Mouse (Mus musculus) lung, adult 2 months (tissue): ENCODE results near the gene Map2k3. TPM values are rescaled to one million over a fixed set of nuclear protein-coding genes. Genes with fewer than 3 reads are reported as not detected.

ENCODE experiments used
- DNase-seq: peaks from one replicate; pipeline ENCODE4 v3.0.0; 2022
- H3K4me1 ChIP-seq: fragments of 200-500 bp; 2 replicates; pipeline ENCODE4 v1.6.1; 2011; ENCODE audit warnings: low read length; ENCODE audit not compliant: control insufficient read depth, insufficient read depth
- H3K4me3 ChIP-seq: fragments of 200-500 bp; replicated peaks from 2 replicates; pipeline ENCODE3; 2011; ENCODE audit warnings: low read depth, mild to moderate bottlenecking, control low read depth, low read length; ENCODE audit errors: extremely low read depth
- CTCF ChIP-seq: fragments of 200-500 bp; IDR thresholded peaks from 2 replicates; pipeline ENCODE4 v1.5.1; 2011; ENCODE audit warnings: mild to moderate bottlenecking, low read length, control low read depth; ENCODE audit not compliant: insufficient read depth
- POLR2A ChIP-seq: fragments of 200-500 bp; IDR thresholded peaks from 2 replicates; pipeline ENCODE4 v1.6.1; 2011; ENCODE audit warnings: low read depth, mild to moderate bottlenecking, control low read depth, low read length, borderline replicate concordance; ENCODE audit errors: extremely low read depth
- WGBS: fragments of 180-500 bp; shearing (Covaris S2); methylation state at CpG from one replicate; pipeline ENCODE4 v1.1.7; 2018; 5-methylcytosine and 5-hydroxymethylcytosine counted together
- polyA plus RNA-seq: library from polyadenylated mRNA; depleted of rRNA; stranded (reverse); fragments of >200 nt; gene quantifications from 2 replicates; pipeline ENCODE4 v1.2.3, GENCODE M21; 2012

The Map2k3 gene
- polyA plus RNA-seq, 1 experiment, result 48.0 TPM

- TF ChIP-seq CTCF (no peak), POLR2A (no peak)
- no peak for DNase-seq
- Histone ChIP-seq H3K4me3 (no peak overlapping the region), H3K4me1 (no peaks in the 10 kb centered on the region)
- WGBS, result 94% methylated on average over 6 of the region's 6 CpGs
These were observed 21.2 kb downstream of the Map2k3 start for GRCm38 (mm10) chr11:60952986-60953385.

- WGBS, result 5% methylated on average over 15 of the region's 15 CpGs
- DNase-seq, result peak; percentile 79
- Histone ChIP-seq H3K4me1 (no peaks in the 10 kb centered on the region), H3K4me3 (no peak overlapping the region)
- TF ChIP-seq POLR2A, result no peak
- TF ChIP-seq CTCF, result peak; percentile 79
These were observed 22.0 kb downstream of the Map2k3 start for GRCm38 (mm10) chr11:60953803-60954202.

GRCm38 (mm10) chr11:60954255-60955104 is 22.6 kb downstream of the Map2k3 start:
- H3K4me1 ChIP-seq, result no peaks in the 10 kb centered on the region
- TF ChIP-seq POLR2A (no peak), CTCF (no peak)
- 70% methylated on average over 10 of the region's 10 CpGs for WGBS
- no peak overlapping the region for H3K4me3 ChIP-seq
- DNase-seq, result no peak

- Histone ChIP-seq H3K4me1 (no peaks in the 10 kb centered on the region), H3K4me3 (no peak overlapping the region)
- WGBS, result 87% methylated on average over 9 of the region's 9 CpGs
- TF ChIP-seq POLR2A (no peak), CTCF (no peak)
- no peak for DNase-seq
These were observed 24.0 kb downstream of the Map2k3 start for GRCm38 (mm10) chr11:60955621-60956383.

GRCm38 (mm10) chr11:60958948-60959347 is 27.1 kb downstream of the Map2k3 start:
- 83% methylated on average over 4 of the region's 4 CpGs for WGBS
- Histone ChIP-seq H3K4me3 (no peak overlapping the region), H3K4me1 (no peaks in the 10 kb centered on the region)
- TF ChIP-seq POLR2A (no peak), CTCF (no peak)
- no peak for DNase-seq

GRCm38 (mm10) chr11:60961176-60961575 is 29.3 kb downstream of the Map2k3 start:
- no peak for DNase-seq
- Histone ChIP-seq H3K4me1 (no peaks in the 10 kb centered on the region), H3K4me3 (no peak overlapping the region)
- WGBS, result 62% methylated on average over 1 of the region's 1 CpGs
- TF ChIP-seq POLR2A (no peak), CTCF (no peak)

GRCm38 (mm10) chr11:60962709-60963108 is 30.9 kb downstream of the Map2k3 start:
- TF ChIP-seq POLR2A, result no peak
- no peak for TF ChIP-seq CTCF
- 60% methylated on average over 5 of the region's 5 CpGs for WGBS

GRCm38 (mm10) chr11:60966974-60967373 is 35.1 kb downstream of the Map2k3 start:
- H3K4me3 ChIP-seq, result no peak overlapping the region
- 42% methylated on average over 6 of the region's 6 CpGs for WGBS

More at GRCm38 (mm10) chr11:60962709-60963108, 30.9 kb downstream of the Map2k3 start:
- no peak for DNase-seq
- Histone ChIP-seq H3K4me3 (no peak overlapping the region), H3K4me1 (no peaks in the 10 kb centered on the region)

GRCm38 (mm10) chr11:60975097-60975496 is 43.3 kb downstream of the Map2k3 start:
- 50% methylated on average over 11 of the region's 11 CpGs for WGBS
- H3K4me3 ChIP-seq, result no peak overlapping the region
- no peak for DNase-seq
- TF ChIP-seq CTCF (no peak), POLR2A (no peak)
- H3K4me1 ChIP-seq, result 0 out of 2 replicates have a peak, but pooled peaks cover 3% of the 10 kb centered on the region

More at GRCm38 (mm10) chr11:60966974-60967373, 35.1 kb downstream of the Map2k3 start:
- TF ChIP-seq CTCF, result no peak
- no peak for TF ChIP-seq POLR2A
- no peaks in the 10 kb centered on the region for H3K4me1 ChIP-seq
- DNase-seq, result no peak
